Mouse (Mus musculus) intestine, postnatal 0 days (tissue): ENCODE data around the gene Slc35b3. TPM values are rescaled to one million over a fixed set of nuclear protein-coding genes. Genes with fewer than 3 reads are reported as not detected.

ENCODE experiments used
- ATAC-seq: fragments of 200-750 bp; cut with Nextera tagmentation; 2 replicates; pipeline ENCODE4 v1.8.0; 2017; ENCODE audit warnings: mild to moderate bottlenecking, moderate TSS enrichment, moderate library complexity
- H3K27ac ChIP-seq: fragments of 300-500 bp; sonication (generic); 2 replicates; pipeline ENCODE4 v1.5.1; 2014; ENCODE audit warnings: mild to moderate bottlenecking, low read depth, low read length, moderate library complexity
- H3K27me3 ChIP-seq: fragments of 300-500 bp; sonication (generic); replicated peaks from 2 replicates; pipeline ENCODE4 v1.6.1; 2014; ENCODE audit warnings: low read length, mixed read lengths; ENCODE audit not compliant: control insufficient read depth, insufficient read depth
- H3K36me3 ChIP-seq: fragments of 300-500 bp; sonication (generic); 2 replicates; pipeline ENCODE4 v1.6.1; 2014; ENCODE audit warnings: mild to moderate bottlenecking, moderate library complexity; ENCODE audit not compliant: control insufficient read depth, insufficient read depth
- H3K4me1 ChIP-seq: fragments of 300-500 bp; sonication (generic); replicated peaks from 2 replicates; pipeline ENCODE4 v1.6.1; 2014; ENCODE audit warnings: antibody characterized with exemption, low read length, mixed read lengths; ENCODE audit not compliant: control insufficient read depth, insufficient read depth
- H3K4me2 ChIP-seq: fragments of 300-500 bp; sonication (generic); replicated peaks from 2 replicates; pipeline ENCODE4 v1.6.1; 2014; ENCODE audit warnings: low read depth, mild to moderate bottlenecking, moderate library complexity
- H3K4me3 ChIP-seq: fragments of 300-500 bp; sonication (generic); 2 replicates; pipeline ENCODE4 v1.5.1; 2014; ENCODE audit warnings: low read depth, low read length
- H3K9ac ChIP-seq: fragments of 300-500 bp; sonication (generic); 2 replicates; pipeline ENCODE4 v1.6.1; 2014; ENCODE audit warnings: mild to moderate bottlenecking, low read depth, low read length
- H3K9me3 ChIP-seq: fragments of 300-500 bp; sonication (generic); 2 replicates; pipeline ENCODE4 v1.6.1; 2016; ENCODE audit warnings: mixed run types; ENCODE audit not compliant: control insufficient read depth
- CTCF ChIP-seq: sonication (generic); IDR thresholded peaks from 2 replicates; pipeline ENCODE4 v1.5.1; 2016; ENCODE audit warnings: low read depth, mild to moderate bottlenecking, control low read depth, antibody characterized with exemption, moderate library complexity
- WGBS: fragments of 180-500 bp; shearing (Covaris S2); extraction: QIAGEN DNeasy Blood & Tissue Kit; methylation state at CpG from one replicate; pipeline ENCODE4 v1.1.7; 2014; 5-methylcytosine and 5-hydroxymethylcytosine counted together
- polyA plus RNA-seq: library from polyadenylated mRNA; unstranded; fragments of >200 nt; fragmentation: Nextera tagmentation; extraction: Ambion mirVana; gene quantifications from 2 replicates; pipeline ENCODE4 v1.2.1, GENCODE M21; 2015

The Slc35b3 gene
- polyA plus RNA-seq, 1 experiment from 2014 or later, result 51.8 TPM

GRCm38 (mm10) chr13:38892364-38892763, 68.3 kb downstream of the Slc35b3 start:
- Histone ChIP-seq H3K4me3 (no peak overlapping the region), H3K27me3 (no peaks in the 10 kb centered on the region), H3K27ac (no peak overlapping the region), H3K9me3 (no peaks in the 10 kb centered on the region), H3K36me3 (no peaks in the 10 kb centered on the region), H3K4me1 (no peaks in the 10 kb centered on the region), H3K4me2 (no peak overlapping the region), H3K9ac (no peak overlapping the region)
- 60% methylated on average over 3 of the region's 3 CpGs for WGBS
- no peak for TF ChIP-seq CTCF
- ATAC-seq, result no peak
